Mouse (Mus musculus): ENCODE results near the gene Chd4.

DNA sequence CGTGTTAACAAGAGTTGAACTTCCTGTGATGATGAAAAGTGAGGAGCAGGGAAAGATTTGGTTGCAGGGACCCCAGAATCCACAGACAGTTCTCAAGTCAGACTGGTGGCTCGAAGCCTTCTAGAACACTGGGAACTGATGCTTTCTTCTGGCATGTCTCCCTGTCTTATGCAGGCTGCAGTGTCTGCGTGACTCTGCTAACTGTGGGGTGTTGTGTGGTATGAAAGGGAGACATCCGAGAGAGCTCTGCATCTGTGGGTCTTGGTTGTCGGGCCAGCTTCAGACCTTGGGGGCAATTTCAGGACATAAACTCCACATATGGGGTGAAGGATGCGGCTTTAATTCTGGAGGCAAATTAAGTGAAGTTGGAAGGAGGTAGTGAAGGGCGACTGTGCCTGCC, 50.4 kb downstream of the Chd4 start:
- TF ChIP-seq POLR2A (IDR thresholded peaks at IDR 0.05; ENCODE audit: insufficient read length, low read depth) = peak; percentile 12
- TF ChIP-seq USF1 (IDR thresholded peaks at IDR 0.05; ENCODE audit: low read depth) = no peak
- no peak for TF ChIP-seq SRF (IDR thresholded peaks at IDR 0.05; ENCODE audit: control insufficient read depth, insufficient read length, low read depth)
- TF ChIP-seq CEBPB (IDR thresholded peaks at IDR 0.05; ENCODE audit: insufficient read depth, poor library complexity, severe bottlenecking) = no peak
- TF ChIP-seq MAX (IDR thresholded peaks at IDR 0.05; ENCODE audit: low read depth) = no peak
- no peak for TF ChIP-seq POLR2AphosphoS2 (IDR thresholded peaks at IDR 0.05; ENCODE audit: insufficient read length, low read depth)
- no peak for TF ChIP-seq REST (IDR thresholded peaks at IDR 0.05; ENCODE audit: insufficient read depth, insufficient read length)
- no peak for TF ChIP-seq MYOG (IDR thresholded peaks at IDR 0.05; ENCODE audit: control insufficient read depth in 1 of 3, insufficient read depth in 1 of 3, insufficient read length in 2 of 3, low read depth in 2 of 3)
- no peak for TF ChIP-seq TCF12 (IDR thresholded peaks at IDR 0.05; ENCODE audit: insufficient read depth, poor library complexity, severe bottlenecking)
